Mouse (Mus musculus): ENCODE measurements at regions not wholly inside any gene's neighbourhood (a gene's known extent, or its start where the extent isn't known, plus 50 kb on each side); places are given as distances from the start of the nearest gene placed in this dataset.

DNA sequence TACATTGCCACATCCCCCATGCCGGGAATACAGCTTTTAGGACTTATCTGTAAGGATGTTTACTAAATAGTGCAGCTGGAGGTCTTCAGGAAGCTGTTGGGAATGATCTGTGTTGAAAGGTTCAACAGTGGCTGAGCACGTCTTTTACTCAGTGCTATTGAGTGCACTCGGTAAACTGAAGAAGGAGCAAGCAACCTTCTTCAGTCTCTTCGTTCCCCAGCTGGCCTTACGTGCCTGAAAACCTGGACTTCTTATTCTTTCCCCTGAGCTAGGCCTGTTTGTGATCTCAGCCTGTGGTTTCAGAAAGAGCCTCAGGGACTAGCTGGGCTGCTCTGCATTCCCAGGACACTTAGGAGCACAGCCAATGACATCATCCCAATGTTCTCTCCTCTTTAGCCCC, 51.2 kb upstream of the Rhox5 start:
- Histone ChIP-seq H3K4me1 (ENCODE audit: insufficient read depth, low read depth, low read length) (no peaks in the 10 kb centered on the region), H3K4me3 (ENCODE audit: low read depth, low read length) (no peak overlapping the region), H3K9me3 (ENCODE audit: low read length) (no peaks in the 10 kb centered on the region), H3K36me3 (ENCODE audit: insufficient read depth, low read length) (no peaks in the 10 kb centered on the region), H3K27ac (ENCODE audit: low read length) (no peak overlapping the region), H3K9ac (replicated peaks; ENCODE audit: low read depth) (no peak overlapping the region), H3K4me2 (replicated peaks; ENCODE audit: low read depth, low read length) (no peak overlapping the region), H3K27me3 (replicated peaks; ENCODE audit: insufficient read depth, low read length) (no peaks in the 10 kb centered on the region)
- ATAC-seq (peak; percentile 40; the same call in 1 of the 2 replicates), DNase-seq (ENCODE audit: low spot score) (peak; percentile 52)
- WGBS, result 19% methylated on average over 5 of the region's 5 CpGs
- TF ChIP-seq EP300 (IDR thresholded peaks at IDR 0.05), result no peak
- TF ChIP-seq CTCF (IDR thresholded peaks at IDR 0.05), result no peak

DNA sequence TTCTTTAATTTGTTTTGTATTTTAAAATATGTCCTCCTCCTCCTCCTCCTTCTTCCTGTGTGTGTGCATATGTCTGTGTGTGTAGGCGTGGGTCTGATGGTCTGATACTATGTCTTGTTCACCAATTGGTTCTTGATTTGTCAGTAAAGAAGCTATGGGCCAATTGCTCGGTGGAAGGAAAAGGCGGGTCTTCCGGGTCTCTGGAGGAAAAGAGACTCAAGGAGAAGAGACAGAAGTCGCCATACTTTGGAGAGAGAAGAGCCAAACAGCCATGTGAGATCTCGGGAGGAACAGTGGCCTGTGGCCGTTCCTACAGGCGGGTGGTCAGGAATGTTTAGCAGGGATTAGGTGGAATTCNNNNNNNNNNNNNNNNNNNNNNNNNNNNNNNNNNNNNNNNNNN, 50.3 kb upstream of the Rhox5 start:
- Histone ChIP-seq H3K4me3 (ENCODE audit: low read depth, low read length) (no peak overlapping the region), H3K9me3 (ENCODE audit: low read length) (no peaks in the 10 kb centered on the region), H3K4me1 (ENCODE audit: insufficient read depth, low read depth, low read length) (no peaks in the 10 kb centered on the region), H3K9ac (replicated peaks; ENCODE audit: low read depth) (no peak overlapping the region), H3K36me3 (ENCODE audit: insufficient read depth, low read length) (no peaks in the 10 kb centered on the region), H3K27ac (ENCODE audit: low read length) (no peak overlapping the region), H3K4me2 (replicated peaks; ENCODE audit: low read depth, low read length) (no peak overlapping the region), H3K27me3 (replicated peaks; ENCODE audit: insufficient read depth, low read length) (no peaks in the 10 kb centered on the region)
- DNase-seq (ENCODE audit: low spot score) (no peak), ATAC-seq (no peak)
- TF ChIP-seq CTCF (IDR thresholded peaks at IDR 0.05) (no peak), EP300 (IDR thresholded peaks at IDR 0.05) (no peak)
- WGBS, result 78% methylated on average over 8 of the region's 8 CpGs

Measured in lung, postnatal 0 days (tissue).